Mouse (Mus musculus): ENCODE results near the gene Gm45623. TPM values are rescaled to one million over a fixed set of nuclear protein-coding genes. Genes with fewer than 3 reads are reported as not detected.

The Gm45623 gene
- not detected for polyA plus RNA-seq (2015; fragmentation: Illumina TruSeq; extraction: RNeasy Lipid Tissue Mini Kit (QIAGEN cat#74804); ENCODE audit: insufficient read depth, low replicate concordance)

DNA sequence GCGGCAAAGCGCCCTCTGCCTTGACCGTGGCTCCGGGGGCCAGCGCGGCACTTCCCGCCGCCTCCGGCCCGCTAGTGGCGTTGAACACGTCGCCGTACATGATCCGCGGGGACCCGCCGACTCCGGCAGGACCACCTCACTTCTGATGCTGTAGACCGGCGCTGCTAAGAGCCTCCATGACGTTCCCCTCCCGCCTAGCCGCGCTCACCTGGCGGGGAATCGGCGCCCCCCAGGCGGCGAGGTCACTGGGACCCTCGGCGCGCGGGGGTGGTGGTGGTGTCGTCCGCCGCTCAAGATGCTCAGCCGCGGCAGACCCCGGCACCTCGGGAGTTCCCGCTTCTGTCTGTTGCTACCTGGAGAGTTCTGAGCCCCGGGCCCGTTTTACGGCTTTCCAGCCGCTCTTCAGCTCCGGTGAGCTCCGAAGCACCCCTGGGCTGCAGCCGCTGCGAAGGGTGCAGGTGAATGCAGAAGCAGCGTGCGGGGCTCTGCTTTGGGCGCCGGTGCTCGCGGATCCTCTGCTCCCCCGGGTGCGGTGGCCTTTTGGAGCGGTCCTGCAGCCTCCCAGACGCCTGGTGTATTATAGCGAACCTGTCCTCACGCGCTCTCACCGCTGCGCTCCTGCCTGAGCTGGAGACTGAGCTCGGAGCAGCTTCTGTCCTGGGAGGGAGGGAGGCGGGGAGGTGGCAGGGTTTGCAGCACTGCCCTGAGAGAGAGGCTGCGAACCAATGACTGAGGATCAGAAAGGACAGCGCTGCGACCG is at the start of gene Gm45623:
TSS of gene Gm45623 (minus strand) at position 636 of the 760 bp plus-strand sequence.

DNA sequence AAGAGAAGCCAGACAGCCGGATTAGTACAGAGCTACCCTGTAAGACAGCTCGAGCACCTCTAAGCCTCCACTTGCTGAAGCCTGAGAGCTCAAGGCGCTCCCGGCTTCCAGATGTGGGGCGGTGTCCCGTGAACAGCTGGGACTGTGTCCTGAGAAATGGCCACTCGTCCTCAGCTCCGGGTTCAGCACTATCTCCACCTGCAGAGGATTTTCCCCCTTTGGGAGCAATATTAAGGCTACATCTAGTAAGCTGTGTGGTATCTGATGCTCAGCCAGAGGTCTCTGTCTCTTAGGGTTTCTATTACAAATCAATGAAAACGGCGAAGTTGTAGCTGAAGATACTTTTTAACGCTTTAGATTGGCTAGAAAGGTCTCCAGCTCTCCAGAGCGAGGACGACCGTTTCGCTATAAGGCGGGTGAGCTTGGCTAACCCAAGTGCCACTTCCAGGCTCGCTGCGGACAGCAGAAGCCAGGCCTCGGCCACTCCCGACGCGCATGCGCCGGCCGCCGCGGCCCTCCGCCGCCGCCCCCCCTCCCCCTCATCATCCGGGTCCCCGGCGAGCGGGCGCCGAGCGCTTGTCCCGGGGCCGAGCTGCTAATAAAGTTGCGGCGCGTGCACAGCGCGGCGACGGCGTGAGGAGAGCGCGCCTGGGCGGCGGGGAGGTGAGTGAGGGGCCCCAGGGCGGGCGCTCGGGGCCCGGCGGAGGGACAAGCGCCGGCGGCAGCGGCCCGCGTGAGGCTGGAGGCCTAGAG is 51.0 kb downstream of the Gm45623 start, which contains the start of gene Smad5:
TSS of gene Smad5 (plus strand) at position 542 of the 753 bp plus-strand sequence.

Other genes starting within 250 kb of the Gm45623 start
- gene Fbxl21, start 231.4 kb downstream of the Gm45623 start, polyA plus RNA-seq (2015; fragmentation: Illumina TruSeq; extraction: RNeasy Lipid Tissue Mini Kit (QIAGEN cat#74804); ENCODE audit: insufficient read depth, low replicate concordance) = 1.5 TPM
- gene Lect2, start 205.3 kb downstream of the Gm45623 start, polyA plus RNA-seq (2015; fragmentation: Illumina TruSeq; extraction: RNeasy Lipid Tissue Mini Kit (QIAGEN cat#74804); ENCODE audit: insufficient read depth, low replicate concordance) = not detected
- 106 TPM for gene Tgfbi, start 144.3 kb downstream of the Gm45623 start, polyA plus RNA-seq (2015; fragmentation: Illumina TruSeq; extraction: RNeasy Lipid Tissue Mini Kit (QIAGEN cat#74804); ENCODE audit: insufficient read depth, low replicate concordance)
- 40.6 TPM for gene Smad5, start 50.8 kb downstream of the Gm45623 start, polyA plus RNA-seq (2015; fragmentation: Illumina TruSeq; extraction: RNeasy Lipid Tissue Mini Kit (QIAGEN cat#74804); ENCODE audit: insufficient read depth, low replicate concordance)
- gene Trpc7, start 142.2 kb upstream of the Gm45623 start, polyA plus RNA-seq (2015; fragmentation: Illumina TruSeq; extraction: RNeasy Lipid Tissue Mini Kit (QIAGEN cat#74804); ENCODE audit: insufficient read depth, low replicate concordance) = not detected

Data from spleen, adult 10 weeks (tissue).